Mouse (Mus musculus): ENCODE results near the gene Smagp. TPM values are rescaled to one million over a fixed set of nuclear protein-coding genes. Genes with fewer than 3 reads are reported as not detected.

Gene Smagp
- polyA plus RNA-seq, 1 experiment: not detected

GRCm38 (mm10) chr15:100669337-100669736 lies 32.6 kb upstream of the Smagp start, which contains the start of gene Bin2:
TSS of gene Bin2 (minus strand) at chr15:100669553.
- TF ChIP-seq GATA1 (IDR thresholded peaks at IDR 0.05; ENCODE audit: low read length): no peak

- no peak for TF ChIP-seq GATA1 (IDR thresholded peaks at IDR 0.05; ENCODE audit: low read length)
Measured at GRCm38 (mm10) chr15:100667871-100668545, 31.3 kb upstream of the Smagp start.

DNA sequence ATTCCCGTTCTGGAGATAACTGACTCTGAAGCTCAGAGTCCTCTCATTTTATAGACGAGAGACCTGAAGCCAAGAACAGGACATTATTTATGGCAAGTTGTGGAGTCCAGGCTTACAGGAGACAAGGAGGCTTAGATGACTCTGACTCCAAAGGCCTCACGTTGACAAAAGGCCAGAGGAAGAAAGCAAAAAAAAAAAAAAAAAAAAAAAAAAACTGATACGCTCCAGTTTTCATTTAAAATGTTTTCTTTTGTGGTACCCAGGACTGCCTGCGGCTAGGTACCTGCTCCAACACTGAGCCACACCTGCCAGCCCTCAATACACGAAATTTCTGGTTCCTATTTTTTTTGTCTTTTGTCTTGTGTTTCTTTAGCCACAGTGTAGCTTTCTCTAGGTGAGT lies 30.7 kb upstream of the Smagp start:
- TF ChIP-seq GATA1 (IDR thresholded peaks at IDR 0.05; ENCODE audit: low read length): no peak

DNA sequence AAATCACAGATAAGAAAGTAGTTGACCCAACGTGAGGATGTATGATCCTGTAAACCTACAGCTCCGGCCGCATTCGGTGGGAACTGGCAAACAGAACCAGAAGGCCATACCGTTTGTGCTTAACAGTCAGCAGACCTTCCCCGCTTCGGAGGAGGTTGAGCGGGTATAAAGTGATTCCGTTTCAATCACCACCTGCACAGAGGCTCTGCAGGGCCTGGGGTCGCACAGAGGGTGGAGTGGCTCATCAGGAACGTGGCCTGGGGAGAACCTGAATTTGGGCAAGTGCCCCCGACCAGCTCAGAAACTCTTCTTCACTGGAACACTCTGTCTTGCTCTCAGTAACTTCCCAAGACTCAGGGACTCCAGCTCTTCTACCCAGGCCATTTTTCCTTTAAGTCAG lies 30.1 kb upstream of the Smagp start:
- no peak for TF ChIP-seq GATA1 (IDR thresholded peaks at IDR 0.05; ENCODE audit: low read length)

- no peak for TF ChIP-seq GATA1 (IDR thresholded peaks at IDR 0.05; ENCODE audit: low read length)
Measured at GRCm38 (mm10) chr15:100666219-100666696, 29.5 kb upstream of the Smagp start.

- no peak for TF ChIP-seq GATA1 (IDR thresholded peaks at IDR 0.05; ENCODE audit: low read length)
Measured at GRCm38 (mm10) chr15:100665411-100666218, 28.9 kb upstream of the Smagp start.

DNA sequence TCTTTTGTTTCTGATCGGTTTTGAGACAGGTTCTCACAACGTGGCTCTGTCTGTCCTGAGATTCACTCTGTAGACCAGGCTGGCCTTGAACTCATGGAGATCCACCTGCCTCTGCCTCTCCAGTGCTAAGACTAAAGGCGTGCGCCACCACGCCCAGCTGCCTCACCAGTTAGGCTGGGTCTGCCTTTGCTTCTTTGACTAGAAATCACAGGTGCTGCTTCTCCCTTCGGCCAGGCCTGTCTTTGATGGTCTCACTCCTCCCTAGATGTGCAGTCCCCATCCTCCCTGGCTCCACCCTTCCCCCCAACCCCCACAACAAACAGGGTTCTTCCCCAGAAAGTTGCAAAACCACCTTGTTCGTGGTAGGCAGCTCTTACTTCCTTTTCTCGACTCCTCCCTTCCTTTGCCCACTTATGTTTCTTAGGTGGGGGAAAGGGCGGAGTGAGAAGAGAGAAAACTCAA lies 28.1 kb upstream of the Smagp start:
- no peak for TF ChIP-seq GATA1 (IDR thresholded peaks at IDR 0.05; ENCODE audit: low read length)

GRCm38 (mm10) chr15:100660805-100661204 lies 24.1 kb upstream of the Smagp start:
- no peak for TF ChIP-seq GATA1 (IDR thresholded peaks at IDR 0.05; ENCODE audit: low read length)

GRCm38 (mm10) chr15:100660306-100660705 lies 23.6 kb upstream of the Smagp start:
- no peak for TF ChIP-seq GATA1 (IDR thresholded peaks at IDR 0.05; ENCODE audit: low read length)

DNA sequence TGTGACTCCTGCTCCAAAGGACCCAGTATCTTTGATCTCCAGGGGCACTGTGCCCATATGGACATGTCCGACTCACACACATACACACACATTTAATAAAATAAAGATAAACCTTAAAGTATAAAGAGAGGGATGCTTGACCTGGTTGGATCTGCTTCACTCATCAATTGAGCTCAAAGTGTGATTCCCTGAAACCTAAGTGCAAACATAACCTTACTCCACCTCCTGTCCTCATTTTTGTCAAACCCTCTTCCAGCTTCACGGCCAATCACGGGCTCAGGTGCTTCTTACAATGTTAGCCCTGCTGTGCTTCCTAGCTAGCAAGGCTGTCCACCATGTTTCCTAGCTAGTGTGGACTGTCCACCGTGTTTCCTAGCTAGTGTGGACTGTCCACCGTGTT lies 18.5 kb upstream of the Smagp start:
- no peak for TF ChIP-seq GATA1 (IDR thresholded peaks at IDR 0.05; ENCODE audit: low read length)

GRCm38 (mm10) chr15:100654271-100654670 lies 17.5 kb upstream of the Smagp start:
- no peak for TF ChIP-seq GATA1 (IDR thresholded peaks at IDR 0.05; ENCODE audit: low read length)

GRCm38 (mm10) chr15:100651610-100652009 lies 14.9 kb upstream of the Smagp start:
- no peak for TF ChIP-seq GATA1 (IDR thresholded peaks at IDR 0.05; ENCODE audit: low read length)

DNA sequence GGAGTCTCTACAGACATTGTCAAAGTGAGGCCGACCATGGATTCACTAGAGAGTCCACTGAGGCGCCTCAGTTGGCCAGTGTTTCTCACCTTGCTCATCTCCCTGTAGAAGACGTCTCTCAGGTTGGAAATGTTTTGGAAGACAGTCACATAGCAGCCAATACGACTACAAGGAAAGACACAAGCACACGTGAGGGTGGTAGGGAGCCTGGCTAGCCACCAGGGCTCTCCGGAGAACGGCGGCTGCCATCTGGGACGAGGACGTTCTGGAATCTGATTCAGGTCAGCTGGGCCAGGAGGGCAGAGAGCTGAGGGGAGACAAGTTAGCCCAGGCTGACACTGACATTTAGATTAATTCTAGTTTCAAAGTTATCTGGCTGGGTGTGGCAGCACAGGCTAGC lies 13.4 kb upstream of the Smagp start:
- no peak for TF ChIP-seq GATA1 (IDR thresholded peaks at IDR 0.05; ENCODE audit: low read length)

DNA sequence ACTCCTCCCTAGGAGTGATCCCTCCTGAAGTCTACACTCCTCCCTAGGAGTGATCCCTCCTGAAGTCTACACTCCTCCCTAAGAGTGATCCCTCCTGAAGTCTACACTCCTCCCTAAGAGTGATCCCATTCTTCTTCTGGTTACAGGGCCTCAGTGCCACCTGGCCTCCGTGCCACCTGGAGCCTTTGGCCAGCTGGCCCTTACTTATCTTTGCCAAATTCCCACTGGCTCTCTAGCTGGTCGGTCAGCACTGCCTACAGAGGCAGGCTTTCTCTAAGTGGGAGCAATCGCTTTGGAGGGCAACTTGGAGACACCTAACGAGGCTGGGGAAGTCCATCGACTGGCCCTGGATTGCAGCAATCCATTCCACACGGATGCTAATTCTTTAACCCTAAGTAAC lies 9.4 kb upstream of the Smagp start:
- no peak for TF ChIP-seq GATA1 (IDR thresholded peaks at IDR 0.05; ENCODE audit: low read length)

DNA sequence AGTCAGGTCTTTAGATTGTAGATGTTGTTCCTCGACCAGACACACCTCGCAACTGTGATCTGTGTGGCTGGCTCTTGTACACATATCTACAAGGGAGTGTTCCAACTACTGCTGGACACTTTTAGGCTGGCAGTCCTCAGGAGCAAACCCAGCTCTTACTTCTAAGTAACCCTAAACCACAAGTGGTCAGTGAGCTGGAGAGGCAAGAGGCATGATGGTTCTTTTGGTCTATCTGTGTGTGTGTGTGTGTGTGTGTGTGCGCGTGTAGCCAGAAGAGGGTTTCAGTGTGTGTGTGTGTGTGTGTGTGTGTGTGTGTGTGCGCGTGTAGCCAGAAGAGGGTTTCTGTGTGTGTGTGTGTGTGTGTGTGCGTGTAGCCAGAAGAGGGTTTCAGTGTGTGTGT lies 5.7 kb upstream of the Smagp start:
- TF ChIP-seq GATA1 (IDR thresholded peaks at IDR 0.05; ENCODE audit: low read length): no peak

- no peak for TF ChIP-seq GATA1 (IDR thresholded peaks at IDR 0.05; ENCODE audit: low read length)
Measured at GRCm38 (mm10) chr15:100641226-100641810, 4.6 kb upstream of the Smagp start.

Measured in G1E-ER4 (cell line).